Mouse (Mus musculus): ENCODE results near the gene Mylpf.
"Not testable (repeated sequence)": the region's sequence is repeated elsewhere in the genome, so short reads cannot be mapped to it uniquely, and the experiment has no call there.

Mylpf gene

GRCm38 (mm10) chr7:127225147-127225995, 16.7 kb downstream of the Mylpf start:
- DNase-seq (ENCODE audit: low spot score in 2 of 2), result no peak

- DNase-seq (ENCODE audit: low spot score in 2 of 2), result peak; percentile 89 to 95
Observed at GRCm38 (mm10) chr7:127228615-127229303, 20.1 kb downstream of the Mylpf start.

GRCm38 (mm10) chr7:127231376-127231775, 22.7 kb downstream of the Mylpf start:
- no peak for DNase-seq (ENCODE audit: low spot score in 2 of 2)

GRCm38 (mm10) chr7:127231826-127232621, 23.3 kb downstream of the Mylpf start:
- DNase-seq (ENCODE audit: low spot score in 2 of 2), result no peak

GRCm38 (mm10) chr7:127232622-127233367, 24.1 kb downstream of the Mylpf start, which contains the start of the genes Zfp553 and Sept1:
Zfp553 (plus strand) TSS chr7:127233061.
Sept1 (minus strand) TSS chr7:127233130.
- DNase-seq (ENCODE audit: low spot score in 2 of 2), result peak; percentile 78 to 91

GRCm38 (mm10) chr7:127233368-127233749, 24.7 kb downstream of the Mylpf start:
- DNase-seq (ENCODE audit: low spot score in 2 of 2), result no peak

- no peak for DNase-seq (ENCODE audit: low spot score in 2 of 2)
Observed at GRCm38 (mm10) chr7:127233765-127234164, 25.1 kb downstream of the Mylpf start.

GRCm38 (mm10) chr7:127234777-127235176, 26.1 kb downstream of the Mylpf start:
- DNase-seq (ENCODE audit: low spot score in 2 of 2), result no peak

GRCm38 (mm10) chr7:127243361-127243867, 34.7 kb downstream of the Mylpf start:
- no peak for DNase-seq (ENCODE audit: low spot score in 2 of 2)

GRCm38 (mm10) chr7:127243870-127244657, 35.4 kb downstream of the Mylpf start, which contains the start of gene Zfp771:
Zfp771 (plus strand) TSS chr7:127244274.
- DNase-seq (ENCODE audit: low spot score in 2 of 2), result peak; percentile 94 to 96

- DNase-seq (ENCODE audit: low spot score in 2 of 2), result no peak
Observed at GRCm38 (mm10) chr7:127244658-127245510, 36.2 kb downstream of the Mylpf start.

- not testable (repeated sequence) for DNase-seq (ENCODE audit: low spot score in 2 of 2)
Observed at GRCm38 (mm10) chr7:127250511-127250910, 41.8 kb downstream of the Mylpf start.

GRCm38 (mm10) chr7:127252414-127252813, 43.7 kb downstream of the Mylpf start:
- DNase-seq (ENCODE audit: low spot score in 2 of 2), result no peak

GRCm38 (mm10) chr7:127253341-127253740, 44.7 kb downstream of the Mylpf start:
- DNase-seq (ENCODE audit: low spot score in 2 of 2), result no peak

GRCm38 (mm10) chr7:127253821-127254769, 45.4 kb downstream of the Mylpf start:
- peak; percentile 93 to 97 for DNase-seq (ENCODE audit: low spot score in 2 of 2)

GRCm38 (mm10) chr7:127255008-127255407, 46.3 kb downstream of the Mylpf start:
- DNase-seq (ENCODE audit: low spot score in 2 of 2), result no peak

GRCm38 (mm10) chr7:127255965-127256364, 47.3 kb downstream of the Mylpf start:
- no peak for DNase-seq (ENCODE audit: low spot score in 2 of 2)

GRCm38 (mm10) chr7:127256518-127256917, 47.8 kb downstream of the Mylpf start:
- DNase-seq (ENCODE audit: low spot score in 2 of 2), result no peak

Measured in spleen, postnatal 4 days (tissue).